Mouse (Mus musculus) ES-Bruce4 (cell line): ENCODE data around the gene E130308A19Rik. TPM values are rescaled to one million over a fixed set of nuclear protein-coding genes. Genes with fewer than 3 reads are reported as not detected.

Source experiments
- H3K27ac ChIP-seq: 2 replicates; pipeline ENCODE4 v1.5.1; 2012; ENCODE audit warnings: low read length, inconsistent platforms; ENCODE audit not compliant: insufficient read depth
- H3K27me3 ChIP-seq: 2 replicates; pipeline ENCODE4 v1.6.1; 2012; ENCODE audit warnings: mild to moderate bottlenecking, low read length, inconsistent platforms; ENCODE audit not compliant: control insufficient read depth, poor library complexity, insufficient read depth, severe bottlenecking
- H3K36me3 ChIP-seq: 2 replicates; pipeline ENCODE4 v1.6.1; 2012; ENCODE audit warnings: inconsistent platforms, mild to moderate bottlenecking, low read length, moderate library complexity; ENCODE audit not compliant: control insufficient read depth, poor library complexity, insufficient read depth, severe bottlenecking
- H3K4me1 ChIP-seq: one replicate; pipeline ENCODE4 v1.8.1; 2011; ENCODE audit warnings: low read length; ENCODE audit not compliant: control insufficient read depth, insufficient read depth
- H3K4me3 ChIP-seq: 2 replicates; pipeline ENCODE4 v1.5.1; 2011; ENCODE audit warnings: low read depth, mild to moderate bottlenecking, low read length
- H3K9ac ChIP-seq: 2 replicates; pipeline ENCODE4 v1.6.1; 2012; ENCODE audit warnings: low read depth, mild to moderate bottlenecking, inconsistent platforms; ENCODE audit not compliant: poor library complexity, severe bottlenecking
- H3K9me3 ChIP-seq: replicated peaks from 2 replicates; pipeline ENCODE4 v1.6.1; 2012; ENCODE audit warnings: mild to moderate bottlenecking, low read length, inconsistent platforms; ENCODE audit not compliant: control insufficient read depth, poor library complexity, insufficient read depth, severe bottlenecking
- CTCF ChIP-seq: IDR thresholded peaks from one replicate; pipeline ENCODE4 v1.8.1; 2011; ENCODE audit warnings: low read depth, low read length
- EP300 ChIP-seq: IDR thresholded peaks from 2 replicates; pipeline ENCODE4 v1.6.1; 2011; ENCODE audit warnings: low read depth, low read length; ENCODE audit not compliant: insufficient read depth
- POLR2A ChIP-seq: IDR thresholded peaks from one replicate; pipeline ENCODE4 v1.8.1; 2011; ENCODE audit warnings: low read length; ENCODE audit not compliant: insufficient read depth
- polyA plus RNA-seq: library from polyadenylated mRNA; stranded (reverse); fragments of >200 nt; gene quantifications from 2 replicates; pipeline ENCODE4 v1.2.4, GENCODE M21; 2011; ENCODE audit warnings: low read depth; ENCODE audit not compliant: missing spikeins, insufficient read depth, insufficient read length

Gene E130308A19Rik
- polyA plus RNA-seq, 1 experiment, result 16.3 TPM

DNA sequence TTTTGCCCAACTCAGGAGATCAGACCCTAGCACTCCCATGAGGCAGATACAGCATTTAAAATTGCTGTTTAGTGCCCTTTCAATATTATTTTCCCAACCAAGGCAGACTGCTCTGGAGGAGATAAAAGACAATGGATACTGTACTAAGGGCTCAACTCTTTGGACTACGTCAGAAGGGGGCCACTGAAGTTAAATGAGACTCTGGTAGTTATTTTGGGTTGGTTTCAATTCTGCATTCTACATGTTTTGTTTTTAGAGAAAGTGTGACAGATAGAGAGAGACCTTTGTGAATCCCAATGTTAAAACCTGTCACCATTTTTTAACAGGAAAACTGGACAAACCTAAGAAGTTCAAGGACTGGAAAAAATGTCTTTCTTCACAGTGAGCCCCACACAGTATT lies 178.7 kb downstream of the E130308A19Rik start:
- no peak overlapping the region for H3K27ac ChIP-seq
- no peak for TF ChIP-seq POLR2A
- no peak for TF ChIP-seq EP300
- TF ChIP-seq CTCF, result no peak
- H3K36me3 ChIP-seq, result no peaks in the 10 kb centered on the region
- H3K27me3 ChIP-seq, result no peaks in the 10 kb centered on the region
- no peaks in the 10 kb centered on the region for H3K4me1 ChIP-seq
- no peaks in the 10 kb centered on the region for H3K9me3 ChIP-seq
- H3K9ac ChIP-seq, result no peak overlapping the region
- H3K4me3 ChIP-seq, result no peak overlapping the region

DNA sequence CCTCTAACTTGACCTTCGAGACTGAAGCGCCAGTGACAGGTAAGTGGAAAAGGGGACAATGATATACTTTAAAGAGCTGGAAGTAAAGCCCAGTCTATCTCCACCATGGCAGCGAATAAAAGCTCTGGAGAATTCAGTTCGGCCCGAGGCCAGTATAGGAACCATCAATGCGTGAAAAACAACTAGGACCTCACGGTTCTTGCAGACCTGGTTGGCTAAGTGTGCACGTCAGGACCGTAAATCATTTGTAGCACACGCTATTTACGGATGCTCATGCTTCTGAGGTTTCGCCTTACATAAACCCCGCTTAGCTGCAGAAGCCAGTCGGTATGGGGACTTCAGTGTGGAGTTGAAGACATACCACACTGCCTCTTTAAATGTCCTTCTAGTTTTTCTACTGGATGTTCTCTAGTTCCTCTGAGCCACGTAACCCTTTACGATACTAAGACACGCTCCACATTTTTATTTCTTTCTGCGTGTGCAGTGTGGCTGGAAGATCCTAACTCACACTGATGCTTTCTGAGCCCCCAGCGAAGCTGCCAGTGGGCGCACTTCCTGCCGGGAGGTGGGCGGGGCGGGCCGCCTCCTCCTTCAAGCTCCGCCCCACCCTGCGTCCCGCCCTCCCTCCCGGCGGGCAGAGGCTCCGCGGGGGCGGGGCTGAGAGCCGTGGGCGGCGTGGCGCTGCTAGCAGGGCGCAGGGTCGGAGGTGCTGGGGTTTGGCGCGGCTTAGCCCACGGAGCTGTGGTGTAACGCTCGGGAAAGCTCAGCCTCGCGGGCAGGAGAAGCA lies 179.4 kb downstream of the E130308A19Rik start, which contains the start of gene Snx30:
Gene Snx30 (plus strand): TSS at position 660 of the 787 bp plus-strand sequence.
- peak within 1 kb of the TSS; percentile 79 for H3K4me3 ChIP-seq
- H3K4me1 ChIP-seq, result no peaks in the 10 kb centered on the region
- H3K9ac ChIP-seq, result peak within 1 kb of the TSS; percentile 66
- H3K27me3 ChIP-seq, result no peaks in the 10 kb centered on the region
- TF ChIP-seq CTCF (no peak), POLR2A (peak; percentile 83), EP300 (no peak)
- no peak within 1 kb of the TSS for H3K27ac ChIP-seq
- H3K9me3 ChIP-seq, result no peaks in the 10 kb centered on the region
- H3K36me3 ChIP-seq, result no peaks in the 10 kb centered on the region

- no peaks in the 10 kb centered on the region for H3K27me3 ChIP-seq
- H3K27ac ChIP-seq, result no peak overlapping the region
- no peaks in the 10 kb centered on the region for H3K9me3 ChIP-seq
- no peaks in the 10 kb centered on the region for H3K36me3 ChIP-seq
- H3K4me1 ChIP-seq, result no peaks in the 10 kb centered on the region
- peak overlapping the region; percentile 66 for H3K9ac ChIP-seq
- H3K4me3 ChIP-seq, result peak overlapping the region; percentile 79
- TF ChIP-seq EP300 (no peak), POLR2A (no peak), CTCF (no peak)
Observed at GRCm38 (mm10) chr4:59805968-59806878, 180.2 kb downstream of the E130308A19Rik start.

- peak overlapping the region; percentile 66; the same call in 1 of the 2 replicates for H3K9ac ChIP-seq
- TF ChIP-seq POLR2A, result no peak
- no peak for TF ChIP-seq EP300
- TF ChIP-seq CTCF, result no peak
- no peaks in the 10 kb centered on the region for H3K27me3 ChIP-seq
- H3K36me3 ChIP-seq, result no peaks in the 10 kb centered on the region
- peak overlapping the region; percentile 79 for H3K4me3 ChIP-seq
- no peak overlapping the region for H3K27ac ChIP-seq
- no peaks in the 10 kb centered on the region for H3K4me1 ChIP-seq
- H3K9me3 ChIP-seq, result no peaks in the 10 kb centered on the region
Observed at GRCm38 (mm10) chr4:59806879-59807195, 180.8 kb downstream of the E130308A19Rik start.

DNA sequence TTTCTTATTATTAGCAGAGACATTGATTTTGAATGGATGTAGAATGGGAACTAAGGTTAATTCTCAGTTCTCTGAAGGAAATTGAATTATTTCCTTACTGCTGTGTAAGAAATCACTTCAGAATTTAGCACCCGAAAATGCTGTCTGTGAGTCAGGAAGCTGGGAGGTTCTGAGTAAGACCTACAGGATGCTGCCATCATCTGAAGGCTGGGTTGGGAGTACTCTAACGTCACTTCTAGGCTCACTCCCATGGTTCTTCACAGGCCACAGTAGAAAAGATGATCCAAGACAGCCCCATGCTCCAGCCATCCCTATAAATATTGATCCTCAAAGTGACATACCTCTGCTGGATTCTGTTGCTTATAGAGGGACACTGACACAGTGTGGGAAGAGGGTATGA lies 181.5 kb downstream of the E130308A19Rik start:
- TF ChIP-seq CTCF (no peak), POLR2A (no peak), EP300 (no peak)
- Histone ChIP-seq H3K4me3 (no peak overlapping the region), H3K27ac (no peak overlapping the region), H3K27me3 (no peaks in the 10 kb centered on the region), H3K9me3 (no peaks in the 10 kb centered on the region), H3K9ac (no peak overlapping the region), H3K36me3 (no peaks in the 10 kb centered on the region), H3K4me1 (no peaks in the 10 kb centered on the region)

DNA sequence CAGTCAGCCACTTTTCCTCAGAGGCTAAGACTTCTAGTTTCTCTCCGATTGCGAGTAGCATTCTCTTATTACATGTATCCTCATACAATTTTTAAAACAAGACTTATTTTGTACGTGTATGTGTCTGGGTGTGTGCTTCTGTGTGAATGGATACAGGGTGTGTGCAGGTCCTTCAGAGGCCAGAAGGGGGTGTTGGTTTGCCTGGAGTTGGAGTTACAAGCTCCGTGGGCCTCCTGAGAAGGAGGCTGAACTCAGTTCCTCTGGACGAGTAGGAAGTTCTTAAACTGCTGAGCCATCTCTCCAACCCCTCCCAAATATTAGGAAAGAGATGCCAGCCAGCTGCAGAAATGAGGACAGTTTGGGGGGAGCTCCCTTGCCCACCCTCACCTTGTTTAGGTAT lies 182.4 kb downstream of the E130308A19Rik start:
- no peak overlapping the region for H3K4me3 ChIP-seq
- TF ChIP-seq CTCF (peak; percentile 66), POLR2A (no peak)

More for the DNA sequence above, 182.4 kb downstream of the E130308A19Rik start:
- Histone ChIP-seq H3K36me3 (no peaks in the 10 kb centered on the region), H3K9ac (no peak overlapping the region), H3K9me3 (no peaks in the 10 kb centered on the region), H3K27me3 (no peaks in the 10 kb centered on the region), H3K4me1 (no peaks in the 10 kb centered on the region), H3K27ac (no peak overlapping the region)

Other genes starting within 250 kb of the E130308A19Rik start
- gene Susd1, start 187.6 kb upstream of the E130308A19Rik start, polyA plus RNA-seq, result 7.6 and 9.7 TPM in 2 replicates
- 113 and 126 TPM in 2 replicates for gene Ptbp3, start 76.8 kb upstream of the E130308A19Rik start, polyA plus RNA-seq
- gene Hsdl2, start 44.6 kb upstream of the E130308A19Rik start, polyA plus RNA-seq, result 21.1 and 27.3 TPM in 2 replicates
- gene Inip, start 175.4 kb downstream of the E130308A19Rik start, polyA plus RNA-seq, result 42.3 and 42.7 TPM in 2 replicates
- gene Snx30, start 179.6 kb downstream of the E130308A19Rik start, polyA plus RNA-seq, result 21.8 and 23.1 TPM in 2 replicates